Mouse (Mus musculus): Measurements from ENCODE around the gene Ifngr2. TPM values are rescaled to one million over a fixed set of nuclear protein-coding genes. Genes with fewer than 3 reads are reported as not detected.

Ifngr2 gene
- 118 and 124 TPM in 2 replicates for polyA plus RNA-seq (2015; fragmentation: Nextera tagmentation; extraction: Ambion mirVana)

GRCm38 (mm10) chr16:91546836-91547741 lies at the start of gene Ifngr2:
Gene Ifngr2, plus strand, starts transcription at chr16:91547072.
- H3K27ac ChIP-seq (ENCODE audit: low read length): 0 out of 2 replicates have a peak within 1 kb of the TSS, but pooled peaks have one; percentile 34
- 1% methylated on average over 58 of the region's 74 CpGs for WGBS
- ATAC-seq: peak; percentile 90

GRCm38 (mm10) chr16:91498041-91498440 lies 48.8 kb upstream of the Ifngr2 start:
- Histone ChIP-seq H3K27ac (ENCODE audit: low read length) (no peak overlapping the region), H3K36me3 (ENCODE audit: control insufficient read depth, insufficient read depth) (peaks cover 38% of the 10 kb centered on the region), H3K4me3 (replicated peaks; ENCODE audit: low read length) (no peak overlapping the region), H3K9ac (replicated peaks; ENCODE audit: low read depth, low read length) (no peak overlapping the region), H3K4me1 (replicated peaks; ENCODE audit: control insufficient read depth, insufficient read depth, low read length) (no peaks in the 10 kb centered on the region), H3K27me3 (replicated peaks; ENCODE audit: control insufficient read depth, insufficient read depth, low read length) (no peaks in the 10 kb centered on the region), H3K4me2 (ENCODE audit: low read length) (no peak overlapping the region), H3K9me3 (ENCODE audit: control insufficient read depth, low read length) (no peaks in the 10 kb centered on the region)
- WGBS: 93% methylated on average over 7 of the region's 7 CpGs
- ATAC-seq: no peak

More at GRCm38 (mm10) chr16:91546836-91547741, at the start of gene Ifngr2:
- Histone ChIP-seq H3K4me2 (ENCODE audit: low read length) (peak within 1 kb of the TSS; percentile 71), H3K9me3 (ENCODE audit: control insufficient read depth, low read length) (no peaks in the 10 kb centered on the region), H3K4me1 (replicated peaks; ENCODE audit: control insufficient read depth, insufficient read depth, low read length) (peaks cover 21% of the 10 kb centered on the region), H3K36me3 (ENCODE audit: control insufficient read depth, insufficient read depth) (no peaks in the 10 kb centered on the region), H3K4me3 (replicated peaks; ENCODE audit: low read length) (peak within 1 kb of the TSS; percentile 89), H3K27me3 (replicated peaks; ENCODE audit: control insufficient read depth, insufficient read depth, low read length) (no peaks in the 10 kb centered on the region), H3K9ac (replicated peaks; ENCODE audit: low read depth, low read length) (peak within 1 kb of the TSS; percentile 96)

GRCm38 (mm10) chr16:91504701-91505100 lies 42.2 kb upstream of the Ifngr2 start:
- H3K4me2 ChIP-seq (ENCODE audit: low read length): no peak overlapping the region
- peaks cover 52% of the 10 kb centered on the region for H3K36me3 ChIP-seq (ENCODE audit: control insufficient read depth, insufficient read depth)
- H3K9me3 ChIP-seq (ENCODE audit: control insufficient read depth, low read length): no peaks in the 10 kb centered on the region
- no peak overlapping the region; the same call in 1 of the 2 replicates for H3K27ac ChIP-seq (ENCODE audit: low read length)
- H3K4me3 ChIP-seq (replicated peaks; ENCODE audit: low read length): no peak overlapping the region
- ATAC-seq: no peak
- 88% methylated on average over 7 of the region's 7 CpGs for WGBS
- no peak overlapping the region for H3K9ac ChIP-seq (replicated peaks; ENCODE audit: low read depth, low read length)
- H3K27me3 ChIP-seq (replicated peaks; ENCODE audit: control insufficient read depth, insufficient read depth, low read length): no peaks in the 10 kb centered on the region
- H3K4me1 ChIP-seq (replicated peaks; ENCODE audit: control insufficient read depth, insufficient read depth, low read length): no peaks in the 10 kb centered on the region

GRCm38 (mm10) chr16:91505116-91505601 lies 41.7 kb upstream of the Ifngr2 start:
- Histone ChIP-seq H3K9me3 (ENCODE audit: control insufficient read depth, low read length) (no peaks in the 10 kb centered on the region), H3K4me1 (replicated peaks; ENCODE audit: control insufficient read depth, insufficient read depth, low read length) (no peaks in the 10 kb centered on the region), H3K27me3 (replicated peaks; ENCODE audit: control insufficient read depth, insufficient read depth, low read length) (no peaks in the 10 kb centered on the region), H3K27ac (ENCODE audit: low read length) (peak overlapping the region; percentile 3; the same call in 1 of the 2 replicates), H3K36me3 (ENCODE audit: control insufficient read depth, insufficient read depth) (peaks cover 48% of the 10 kb centered on the region), H3K4me3 (replicated peaks; ENCODE audit: low read length) (no peak overlapping the region), H3K9ac (replicated peaks; ENCODE audit: low read depth, low read length) (no peak overlapping the region), H3K4me2 (ENCODE audit: low read length) (no peak overlapping the region)
- peak; percentile 58; the same call in 1 of the 2 replicates for ATAC-seq
- WGBS: 78% methylated on average over 15 of the region's 15 CpGs

GRCm38 (mm10) chr16:91506396-91506795 lies 40.5 kb upstream of the Ifngr2 start:
- H3K27ac ChIP-seq (ENCODE audit: low read length): no peak overlapping the region
- no peaks in the 10 kb centered on the region for H3K9me3 ChIP-seq (ENCODE audit: control insufficient read depth, low read length)
- no peaks in the 10 kb centered on the region for H3K27me3 ChIP-seq (replicated peaks; ENCODE audit: control insufficient read depth, insufficient read depth, low read length)
- H3K4me3 ChIP-seq (replicated peaks; ENCODE audit: low read length): no peak overlapping the region
- no peak for ATAC-seq
- WGBS: 94% methylated on average over 12 of the region's 12 CpGs
- peaks cover 40% of the 10 kb centered on the region for H3K36me3 ChIP-seq (ENCODE audit: control insufficient read depth, insufficient read depth)
- no peak overlapping the region for H3K4me2 ChIP-seq (ENCODE audit: low read length)
- no peak overlapping the region for H3K9ac ChIP-seq (replicated peaks; ENCODE audit: low read depth, low read length)
- no peaks in the 10 kb centered on the region for H3K4me1 ChIP-seq (replicated peaks; ENCODE audit: control insufficient read depth, insufficient read depth, low read length)

GRCm38 (mm10) chr16:91512161-91512787 lies 34.6 kb upstream of the Ifngr2 start:
- Histone ChIP-seq H3K27me3 (replicated peaks; ENCODE audit: control insufficient read depth, insufficient read depth, low read length) (no peaks in the 10 kb centered on the region), H3K36me3 (ENCODE audit: control insufficient read depth, insufficient read depth) (no peaks in the 10 kb centered on the region), H3K4me3 (replicated peaks; ENCODE audit: low read length) (no peak overlapping the region), H3K4me1 (replicated peaks; ENCODE audit: control insufficient read depth, insufficient read depth, low read length) (no peaks in the 10 kb centered on the region), H3K27ac (ENCODE audit: low read length) (no peak overlapping the region), H3K9ac (replicated peaks; ENCODE audit: low read depth, low read length) (no peak overlapping the region), H3K9me3 (ENCODE audit: control insufficient read depth, low read length) (no peaks in the 10 kb centered on the region), H3K4me2 (ENCODE audit: low read length) (no peak overlapping the region)
- peak; percentile 69 for ATAC-seq
- WGBS: 28% methylated on average over 7 of the region's 7 CpGs

GRCm38 (mm10) chr16:91513099-91513498 lies 33.8 kb upstream of the Ifngr2 start:
- 87% methylated on average over 6 of the region's 6 CpGs for WGBS
- Histone ChIP-seq H3K9me3 (ENCODE audit: control insufficient read depth, low read length) (no peaks in the 10 kb centered on the region), H3K4me1 (replicated peaks; ENCODE audit: control insufficient read depth, insufficient read depth, low read length) (no peaks in the 10 kb centered on the region), H3K9ac (replicated peaks; ENCODE audit: low read depth, low read length) (no peak overlapping the region), H3K36me3 (ENCODE audit: control insufficient read depth, insufficient read depth) (no peaks in the 10 kb centered on the region), H3K4me2 (ENCODE audit: low read length) (no peak overlapping the region), H3K4me3 (replicated peaks; ENCODE audit: low read length) (no peak overlapping the region), H3K27me3 (replicated peaks; ENCODE audit: control insufficient read depth, insufficient read depth, low read length) (no peaks in the 10 kb centered on the region), H3K27ac (ENCODE audit: low read length) (no peak overlapping the region)
- ATAC-seq: no peak

GRCm38 (mm10) chr16:91517020-91517419 lies 29.9 kb upstream of the Ifngr2 start:
- Histone ChIP-seq H3K9ac (replicated peaks; ENCODE audit: low read depth, low read length) (no peak overlapping the region), H3K4me2 (ENCODE audit: low read length) (no peak overlapping the region), H3K4me1 (replicated peaks; ENCODE audit: control insufficient read depth, insufficient read depth, low read length) (no peaks in the 10 kb centered on the region), H3K9me3 (ENCODE audit: control insufficient read depth, low read length) (no peaks in the 10 kb centered on the region), H3K27ac (ENCODE audit: low read length) (no peak overlapping the region), H3K27me3 (replicated peaks; ENCODE audit: control insufficient read depth, insufficient read depth, low read length) (no peaks in the 10 kb centered on the region), H3K36me3 (ENCODE audit: control insufficient read depth, insufficient read depth) (no peaks in the 10 kb centered on the region), H3K4me3 (replicated peaks; ENCODE audit: low read length) (no peak overlapping the region)
- WGBS: 91% methylated on average over 7 of the region's 7 CpGs
- no peak for ATAC-seq

GRCm38 (mm10) chr16:91522040-91522439 lies 24.8 kb upstream of the Ifngr2 start:
- H3K27ac ChIP-seq (ENCODE audit: low read length): no peak overlapping the region
- no peaks in the 10 kb centered on the region for H3K9me3 ChIP-seq (ENCODE audit: control insufficient read depth, low read length)
- 84% methylated on average over 5 of the region's 5 CpGs for WGBS
- no peak overlapping the region for H3K4me3 ChIP-seq (replicated peaks; ENCODE audit: low read length)
- no peak overlapping the region for H3K4me2 ChIP-seq (ENCODE audit: low read length)
- no peaks in the 10 kb centered on the region for H3K27me3 ChIP-seq (replicated peaks; ENCODE audit: control insufficient read depth, insufficient read depth, low read length)
- H3K4me1 ChIP-seq (replicated peaks; ENCODE audit: control insufficient read depth, insufficient read depth, low read length): no peaks in the 10 kb centered on the region
- no peak overlapping the region for H3K9ac ChIP-seq (replicated peaks; ENCODE audit: low read depth, low read length)
- H3K36me3 ChIP-seq (ENCODE audit: control insufficient read depth, insufficient read depth): no peaks in the 10 kb centered on the region
- no peak for ATAC-seq

Measured in forebrain, embryonic 16.5 days (tissue).